Mouse (Mus musculus) G1E (cell line): ENCODE results near the gene Epb41l2.

Source experiments
- CTCF ChIP-seq: IDR thresholded peaks from 2 replicates; pipeline ENCODE4 v1.5.1; 2012; ENCODE audit warnings: low read depth, low read length, inconsistent platforms, mixed read lengths
- GATA1 ChIP-seq: IDR thresholded peaks from 2 replicates; pipeline ENCODE4 v1.6.1; 2012; ENCODE audit warnings: borderline replicate concordance, low read length, inconsistent platforms, mixed read lengths
- POLR2AphosphoS5 ChIP-seq: IDR thresholded peaks from 2 replicates; pipeline ENCODE4 v1.6.1; 2012; ENCODE audit warnings: low read depth, low read length, inconsistent platforms; ENCODE audit not compliant: insufficient replicate concordance
- TAL1 ChIP-seq: conservative IDR thresholded peaks from 2 replicates; pipeline ENCODE4 v1.6.1; 2012; ENCODE audit warnings: low read depth, low read length, inconsistent platforms, mixed read lengths

- TF ChIP-seq TAL1 (no peak), CTCF (no peak), POLR2AphosphoS5 (no peak), GATA1 (no peak)
These were observed 160.4 kb downstream of the Epb41l2 start for GRCm38 (mm10) chr10:25519954-25520353.
